Mouse (Mus musculus) Patski (cell line): Measurements from ENCODE around the gene Actr3b. TPM values are rescaled to one million over a fixed set of nuclear protein-coding genes. Genes with fewer than 3 reads are reported as not detected.

ENCODE experiments used
- ATAC-seq: fragments of 100-300 bp; one replicate; pipeline ENCODE4 v1.8.0; 2021
- CTCF ChIA-PET: fragments of 350-600 bp; sonication (Branson Sonifier 250); formaldehyde crosslinking; loops from one replicate; lab custom pipeline; 2022; ENCODE audit warnings: inconsistent platforms; lab: Charles Lee
- POLR2A ChIA-PET: fragments of 350-600 bp; sonication (Branson Sonifier 250); formaldehyde crosslinking; loops from one replicate; lab custom pipeline; 2022; ENCODE audit warnings: antibody characterized with exemption, inconsistent platforms; lab: Charles Lee
- DNase-seq: peaks from one replicate; pipeline ENCODE4 v3.0.0-alpha.2; 2011; ENCODE audit warnings: low read depth, low spot score
- H3K27me3 ChIP-seq: fragments of 371-371 bp; one replicate; pipeline ENCODE4 v1.5.1; 2021
- CTCF ChIP-seq: fragments of 100-300 bp; IDR thresholded peaks from one replicate; pipeline ENCODE4 v1.5.1; 2021
- in situ Hi-C: fragments of 300-500 bp; cut with MboI; formaldehyde crosslinking; loops from 3 replicates; pipeline ENCODE4 v1.11.1; 2018; ENCODE audit warnings: low pct_unique_long_range_greater_than_20kb, mixed read lengths
- polyA plus RNA-seq: library from polyadenylated mRNA; unstranded; gene quantifications from one replicate; pipeline ENCODE4 v1.2.3, GENCODE M21; 2021

The Actr3b gene
- polyA plus RNA-seq, 1 experiment from 2014 or later, result 0.35 TPM

DNA sequence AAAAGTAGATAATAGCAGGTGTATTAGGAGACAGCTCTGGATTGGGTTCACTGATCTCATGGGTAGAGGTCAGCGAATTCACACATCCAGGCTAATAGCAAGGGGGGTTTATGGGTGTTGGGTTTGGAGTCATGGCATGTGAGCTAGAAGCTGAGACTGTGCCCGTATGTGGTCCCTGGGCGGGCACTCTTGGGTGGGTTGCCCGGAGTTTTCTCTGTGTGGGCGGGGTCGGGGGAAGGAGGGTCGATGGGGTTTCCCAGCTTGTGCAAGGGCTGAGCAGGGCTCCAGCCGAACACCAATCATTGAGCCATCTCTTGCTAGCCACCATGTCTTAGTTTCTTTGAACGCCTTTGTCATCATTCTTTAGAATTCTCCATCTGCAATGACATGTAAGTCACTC lies 12.7 kb downstream of the Actr3b start:
- ATAC-seq (no peak), DNase-seq (no peak)
- H3K27me3 ChIP-seq, result no peaks in the 10 kb centered on the region
- in situ Hi-C loops, result no loop called here
- POLR2A ChIA-PET, result no interaction called here
- no peak for TF ChIP-seq CTCF
- CTCF ChIA-PET, result interaction anchor here (2.0 kb wide), 1 partner anchor 11 kb away, joined by 4 read pairs; no protein-coding TSS in a partner anchor

DNA sequence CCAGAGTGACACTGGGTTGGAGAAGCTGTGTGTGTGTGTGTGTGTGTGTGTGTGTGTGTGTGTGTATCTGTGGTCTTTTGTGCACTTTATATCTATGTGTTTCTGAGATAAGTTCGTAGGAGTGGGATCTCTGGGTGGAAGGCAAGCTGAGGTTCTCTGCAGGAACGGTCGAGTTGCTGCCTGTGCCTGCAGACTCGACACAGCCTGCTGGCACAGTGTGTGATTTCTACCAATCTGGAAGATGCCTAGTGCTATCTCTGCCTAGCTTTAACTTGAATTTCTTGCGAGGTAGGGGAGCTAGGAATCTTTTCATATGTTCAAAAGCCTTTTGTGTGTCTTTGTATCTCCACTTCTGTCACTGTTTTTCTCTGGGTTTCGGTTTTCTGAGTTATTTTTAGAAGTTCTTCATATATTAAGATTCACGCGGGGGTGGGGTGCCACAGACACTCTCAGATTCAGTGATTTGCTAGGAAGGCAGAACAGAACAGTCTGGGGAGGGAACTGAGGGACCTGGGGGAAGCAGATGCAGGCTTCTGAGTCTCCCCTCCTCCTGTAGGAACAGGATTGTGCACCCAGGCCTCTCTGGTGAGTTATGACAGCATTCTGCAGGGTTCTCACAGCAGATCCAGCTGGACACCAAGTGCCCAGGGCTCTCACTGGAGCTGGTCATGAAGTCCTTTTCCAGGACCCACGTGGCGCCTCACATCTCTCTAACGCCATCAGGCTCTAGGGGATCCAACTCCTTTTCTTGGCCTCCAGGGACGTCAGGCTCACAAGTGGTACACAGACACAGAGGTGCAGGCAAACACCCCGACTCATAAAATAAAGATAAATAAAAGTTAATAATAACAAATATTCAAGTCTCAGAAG lies 14.4 kb downstream of the Actr3b start:
- no peak for ATAC-seq
- ChIA-PET CTCF (interaction anchor here (1.2 to 2.0 kb wide), 2 partner anchors 11 to 13 kb away, joined by 3 to 4 read pairs; no protein-coding TSS in a partner anchor), POLR2A (no interaction called here)
- in situ Hi-C loops, result no loop called here
- TF ChIP-seq CTCF, result no peak
- H3K27me3 ChIP-seq, result no peaks in the 10 kb centered on the region
- DNase-seq, result no peak

DNA sequence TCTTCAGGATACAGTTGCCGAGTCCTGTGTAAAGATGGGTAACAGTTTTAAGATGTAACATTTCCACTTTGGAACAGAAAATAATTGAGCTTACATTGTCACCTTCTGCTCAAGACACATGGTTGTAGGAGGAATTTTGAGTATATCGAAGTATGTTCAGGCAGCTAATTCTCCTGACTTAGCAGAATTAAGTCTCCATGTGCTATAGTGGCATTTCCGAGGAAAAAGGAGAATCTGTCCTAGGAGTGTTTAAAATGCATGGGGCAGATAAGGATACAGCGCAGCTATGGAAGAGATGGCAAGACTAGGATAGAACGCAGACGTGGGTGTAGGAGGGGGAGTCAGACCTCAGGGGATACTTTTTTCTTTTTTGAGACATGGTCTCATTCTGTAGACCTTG lies 31.8 kb downstream of the Actr3b start:
- DNase-seq (no peak), ATAC-seq (no peak)
- H3K27me3 ChIP-seq, result peaks cover 27% of the 10 kb centered on the region
- in situ Hi-C loops, result no loop called here
- TF ChIP-seq CTCF, result no peak
- ChIA-PET POLR2A (interaction anchor here (1.4 kb wide), 1 partner anchor 227 kb away, joined by 3 read pairs; no protein-coding TSS in a partner anchor), CTCF (no interaction called here)

DNA sequence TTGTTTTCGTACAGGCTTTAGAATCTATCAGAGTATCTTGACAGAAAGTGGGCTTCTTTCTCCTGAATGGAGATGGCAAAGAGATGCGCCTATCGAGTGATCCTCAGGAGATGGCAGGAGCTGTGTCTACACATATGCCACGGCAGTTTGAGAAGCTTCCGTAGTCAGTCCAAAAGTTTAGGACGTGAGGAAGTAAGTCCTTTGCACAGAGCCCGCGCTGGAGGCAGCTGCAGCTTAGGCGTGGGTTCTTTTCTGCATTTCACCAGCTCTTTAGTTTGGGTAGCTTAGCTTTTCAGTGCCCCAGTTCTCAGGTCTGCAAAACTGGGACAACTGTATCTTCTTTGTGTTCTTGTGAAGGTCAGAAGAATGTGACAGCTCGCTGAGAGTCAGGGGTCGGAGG lies 38.0 kb downstream of the Actr3b start:
- in situ Hi-C loops, result no loop called here

DNA sequence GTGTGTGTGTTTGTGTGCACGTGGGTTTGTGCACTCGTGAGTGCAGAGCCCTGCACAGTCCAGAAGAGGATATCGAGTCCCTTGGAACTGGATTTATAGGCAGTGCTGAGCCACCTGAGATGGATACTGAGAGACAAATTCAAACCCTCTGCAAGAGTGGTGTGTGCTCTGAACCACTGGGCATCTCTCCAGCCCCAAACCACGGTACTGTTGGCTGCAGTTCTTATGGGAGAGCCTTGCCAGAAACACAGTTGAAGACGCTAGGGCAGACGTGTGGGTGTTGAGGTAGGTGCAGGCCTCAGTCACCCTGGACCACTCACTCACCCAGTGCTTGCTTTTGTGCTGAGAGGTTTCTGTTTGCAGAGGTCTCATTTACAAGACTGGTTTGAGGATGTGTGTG lies 41.1 kb downstream of the Actr3b start:
- H3K27me3 ChIP-seq, result peaks cover 15% of the 10 kb centered on the region
- no peak for DNase-seq
- CTCF ChIA-PET, result no interaction called here
- TF ChIP-seq CTCF, result no peak
- in situ Hi-C loops, result no loop called here
- POLR2A ChIA-PET, result no interaction called here
- ATAC-seq, result no peak

More for the DNA sequence above, 38.0 kb downstream of the Actr3b start:
- ChIA-PET CTCF (interaction anchor here (1.6 to 1.7 kb wide), 3 partner anchors 8 to 29 kb away, joined by 3 to 5 read pairs (median 3); no protein-coding TSS in a partner anchor), POLR2A (no interaction called here)
- H3K27me3 ChIP-seq, result peaks cover 15% of the 10 kb centered on the region
- DNase-seq, result no peak
- ATAC-seq, result no peak
- TF ChIP-seq CTCF, result no peak

DNA sequence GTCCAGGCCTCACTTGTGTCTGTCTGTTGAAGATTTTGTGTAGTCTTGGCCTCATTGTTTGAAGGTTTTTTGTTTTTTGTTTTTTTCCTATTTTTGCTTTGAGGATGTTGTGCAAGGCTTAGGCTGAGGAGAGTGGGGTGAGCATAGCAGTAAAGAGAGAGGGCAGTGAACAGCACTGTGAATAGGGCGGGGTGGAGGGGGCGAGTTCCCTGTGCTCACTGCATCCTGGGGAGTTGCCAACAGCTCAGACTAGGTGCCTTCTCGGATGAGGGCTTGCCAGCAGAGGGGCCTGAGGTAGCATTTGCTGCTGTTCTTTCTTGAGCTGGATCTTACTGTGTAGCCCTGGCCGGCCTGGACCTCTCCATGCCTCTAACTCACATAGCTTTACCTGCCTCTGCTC lies 41.9 kb downstream of the Actr3b start:
- ATAC-seq (no peak), DNase-seq (no peak)
- H3K27me3 ChIP-seq, result peaks cover 15% of the 10 kb centered on the region
- ChIA-PET CTCF (no interaction called here), POLR2A (no interaction called here)
- in situ Hi-C loops, result no loop called here
- TF ChIP-seq CTCF, result no peak

DNA sequence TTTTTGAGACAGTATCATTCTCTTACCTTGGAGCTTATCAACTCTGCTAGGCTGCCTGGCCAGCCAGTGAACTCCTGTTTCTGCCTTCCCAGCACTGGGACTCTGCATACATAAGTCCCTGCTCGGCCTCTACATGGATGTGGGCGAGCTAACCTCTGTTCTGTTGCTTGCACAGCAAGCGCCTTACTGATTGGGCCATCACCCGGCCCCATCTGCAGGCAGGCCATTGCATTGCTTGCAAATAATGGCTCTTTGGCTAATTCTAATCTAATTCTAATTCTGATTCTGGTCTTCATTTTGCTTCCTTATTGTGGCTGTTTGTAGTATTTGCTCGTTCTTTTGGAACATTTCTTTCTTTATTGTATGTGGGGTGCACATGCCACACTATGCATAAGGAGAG lies 44.8 kb downstream of the Actr3b start:
- ATAC-seq (no peak), DNase-seq (no peak)
- H3K27me3 ChIP-seq, result peaks cover 15% of the 10 kb centered on the region
- ChIA-PET POLR2A (no interaction called here), CTCF (interaction anchor here (1.9 kb wide), 1 partner anchor 10 kb away, joined by 4 read pairs; no protein-coding TSS in a partner anchor)
- in situ Hi-C loops, result no loop called here
- TF ChIP-seq CTCF, result no peak

DNA sequence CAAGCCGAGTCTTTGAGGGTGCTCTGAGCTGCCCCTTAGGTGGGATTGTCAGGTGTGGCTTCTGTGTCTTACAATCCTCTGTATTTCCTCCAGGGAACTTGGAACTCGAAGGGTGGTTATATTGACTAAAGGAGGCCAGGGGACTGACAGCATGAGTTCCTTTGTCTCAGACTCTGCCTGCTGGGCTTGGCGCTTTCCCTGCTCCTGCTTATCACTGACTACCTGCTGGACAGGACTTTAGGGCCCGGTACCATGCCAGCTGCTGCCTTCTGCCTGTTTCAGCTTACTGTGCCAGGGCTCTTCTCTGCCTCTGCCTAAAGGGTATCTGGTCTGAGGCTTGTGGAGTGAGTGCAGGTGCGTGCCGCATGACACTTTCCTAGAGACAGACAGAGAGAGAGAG lies 53.1 kb downstream of the Actr3b start:
- peaks cover 5% of the 10 kb centered on the region for H3K27me3 ChIP-seq
- ChIA-PET POLR2A (no interaction called here), CTCF (no interaction called here)
- in situ Hi-C loops, result no loop called here
- DNase-seq (no peak), ATAC-seq (no peak)
- no peak for TF ChIP-seq CTCF

DNA sequence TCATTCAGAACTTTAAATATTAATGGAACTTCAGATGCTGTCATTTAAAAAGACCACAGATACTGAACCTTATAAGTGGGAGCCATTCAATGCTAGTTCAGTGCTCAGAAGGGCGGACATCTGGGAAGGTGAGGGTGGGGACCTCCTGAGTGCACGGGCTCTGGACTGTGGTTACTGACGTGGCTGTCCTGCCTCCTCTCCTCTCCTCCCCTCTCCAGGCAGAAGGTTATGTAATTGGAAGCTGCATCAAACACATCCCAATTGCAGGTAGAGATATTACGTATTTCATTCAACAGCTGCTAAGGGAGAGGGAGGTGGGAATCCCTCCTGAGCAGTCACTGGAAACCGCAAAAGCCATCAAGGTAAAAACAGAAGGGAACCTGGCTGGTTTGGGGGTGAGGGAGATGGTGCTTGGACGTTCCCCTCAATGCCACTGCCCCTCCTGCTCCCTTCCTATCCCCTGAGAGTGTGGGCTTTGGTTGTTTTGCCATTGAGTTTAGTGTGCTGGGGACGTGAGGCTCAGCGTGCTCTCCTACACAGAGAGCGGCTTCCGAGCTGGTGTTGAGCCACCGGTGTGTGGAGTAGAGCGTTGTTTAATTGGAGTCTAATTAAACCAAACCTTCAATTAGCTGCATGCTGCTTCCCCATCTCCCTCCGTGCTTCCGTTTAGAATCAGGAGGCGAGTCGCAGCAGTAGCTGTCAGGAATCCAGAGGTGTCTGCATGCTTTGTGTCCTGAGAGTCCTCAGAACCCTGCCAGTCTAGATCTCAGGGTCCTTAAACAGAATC lies 69.7 kb downstream of the Actr3b start:
- CTCF ChIA-PET, result no interaction called here
- POLR2A ChIA-PET, result no interaction called here
- TF ChIP-seq CTCF, result no peak
- in situ Hi-C loops, result loop anchor here (10.0 kb wide), 2 partner anchors 415 to 1785 kb away; no protein-coding TSS in a partner anchor
- DNase-seq, result no peak
- H3K27me3 ChIP-seq, result no peaks in the 10 kb centered on the region
- no peak for ATAC-seq

DNA sequence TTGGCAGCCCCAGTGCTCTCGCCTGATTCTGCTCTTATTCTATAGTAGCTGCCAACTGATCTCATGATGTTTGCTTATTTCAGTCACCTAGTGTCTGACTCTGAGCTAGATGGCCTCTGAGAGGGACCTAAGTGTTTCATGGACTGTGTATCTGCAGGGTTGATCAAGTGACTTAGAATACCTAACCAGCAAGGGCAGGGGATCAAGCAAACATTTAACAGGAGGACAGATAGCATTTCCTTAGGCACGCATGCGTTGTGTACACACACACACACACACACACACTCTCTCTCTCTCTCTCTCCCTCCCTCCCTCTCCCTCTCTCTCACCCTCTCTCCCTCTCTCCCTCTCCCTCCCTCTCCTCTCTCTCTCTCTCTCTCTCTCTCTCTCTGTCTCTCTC lies 71.0 kb downstream of the Actr3b start:
- in situ Hi-C loops, result loop anchor here (10.0 kb wide), 2 partner anchors 416 to 1784 kb away; no protein-coding TSS in a partner anchor
- no peak for TF ChIP-seq CTCF
- ATAC-seq, result no peak
- H3K27me3 ChIP-seq, result no peaks in the 10 kb centered on the region
- DNase-seq, result no peak
- ChIA-PET POLR2A (interaction anchor here (0.8 kb wide), 1 partner anchor 1316 kb away, joined by 3 read pairs; no protein-coding TSS in a partner anchor), CTCF (interaction anchor here (0.7 kb wide), 1 partner anchor 395 kb away, joined by 3 read pairs; no protein-coding TSS in a partner anchor)
